Mouse (Mus musculus) myocyte (in vitro differentiated cells): ENCODE data around the gene Ncbp1. TPM values are rescaled to one million over a fixed set of nuclear protein-coding genes. Genes with fewer than 3 reads are reported as not detected.

ENCODE experiments used
- H3K27me3 ChIP-seq: one replicate; pipeline ENCODE4 v1.6.1; 2011; ENCODE audit not compliant: control insufficient read depth, insufficient read depth, insufficient read length
- H3K36me3 ChIP-seq: one replicate; pipeline ENCODE4 v1.6.1; 2011; ENCODE audit not compliant: control insufficient read depth, insufficient read depth
- H3K4me2 ChIP-seq: one replicate; pipeline ENCODE4 v1.6.1; 2011; ENCODE audit warnings: low read depth, control low read depth
- H3K4me3 ChIP-seq: one replicate; pipeline ENCODE4 v1.5.1; 2011; ENCODE audit warnings: mild to moderate bottlenecking, control low read depth, moderate library complexity
- H3K79me2 ChIP-seq: one replicate; pipeline ENCODE4 v1.6.1; 2011; ENCODE audit not compliant: control insufficient read depth, insufficient read depth
- H3ac ChIP-seq: one replicate; pipeline ENCODE4 v1.6.1; 2011; ENCODE audit not compliant: control insufficient read depth, insufficient read length
- CEBPB ChIP-seq: IDR thresholded peaks from 2 replicates; pipeline ENCODE4 v1.6.1; 2011; ENCODE audit warnings: mild to moderate bottlenecking, moderate library complexity; ENCODE audit not compliant: poor library complexity, insufficient read depth, severe bottlenecking
- E2F4 ChIP-seq: IDR thresholded peaks from one replicate; pipeline ENCODE4 v1.6.1; 2011; ENCODE audit warnings: mild to moderate bottlenecking, control low read depth, moderate library complexity; ENCODE audit not compliant: insufficient read depth
- MAX ChIP-seq: IDR thresholded peaks from one replicate; pipeline ENCODE4 v1.6.1; 2011; ENCODE audit warnings: low read depth, mild to moderate bottlenecking, control low read depth
- MYOD1 ChIP-seq, 3 experiments: IDR thresholded peaks; one replicate each; pipeline ENCODE4 v1.6.1; 2011; ENCODE audit warnings: control low read depth in 2 of 3, low read depth in 2 of 3, mild to moderate bottlenecking in 2 of 3, moderate library complexity in 1 of 3; ENCODE audit not compliant: insufficient read length in 2 of 3, control insufficient read depth in 1 of 3
- MYOG ChIP-seq, 3 experiments: IDR thresholded peaks; one replicate each; pipeline ENCODE4 v1.6.1; 2011; ENCODE audit warnings: control low read depth in 2 of 3, low read depth in 2 of 3, mild to moderate bottlenecking in 2 of 3; ENCODE audit not compliant: insufficient read length in 2 of 3, control insufficient read depth in 1 of 3, insufficient read depth in 1 of 3
- POLR2A ChIP-seq: IDR thresholded peaks from one replicate; pipeline ENCODE4 v1.6.1; 2011; ENCODE audit warnings: low read depth, mild to moderate bottlenecking, control low read depth, moderate library complexity; ENCODE audit not compliant: insufficient read length
- POLR2AphosphoS2 ChIP-seq: IDR thresholded peaks from one replicate; pipeline ENCODE4 v1.6.1; 2011; ENCODE audit warnings: low read depth, control low read depth; ENCODE audit not compliant: insufficient read length
- REST ChIP-seq: IDR thresholded peaks from one replicate; pipeline ENCODE4 v1.6.1; 2011; ENCODE audit warnings: mild to moderate bottlenecking, control low read depth, moderate library complexity; ENCODE audit not compliant: insufficient read depth, insufficient read length
- SRF ChIP-seq: IDR thresholded peaks from one replicate; pipeline ENCODE4 v1.6.1; 2011; ENCODE audit warnings: low read depth; ENCODE audit not compliant: control insufficient read depth, insufficient read length
- TCF12 ChIP-seq: IDR thresholded peaks from one replicate; pipeline ENCODE4 v1.6.1; 2011; ENCODE audit warnings: mild to moderate bottlenecking, control low read depth; ENCODE audit not compliant: poor library complexity, insufficient read depth, severe bottlenecking
- TCF3 ChIP-seq: IDR thresholded peaks from one replicate; pipeline ENCODE4 v1.6.1; 2011; ENCODE audit warnings: low read depth, control low read depth; ENCODE audit not compliant: insufficient read length
- USF1 ChIP-seq: IDR thresholded peaks from one replicate; pipeline ENCODE4 v1.6.1; 2011; ENCODE audit warnings: low read depth, mild to moderate bottlenecking, control low read depth, moderate library complexity
- polyA plus RNA-seq: library from polyadenylated mRNA; unstranded; fragments of >200 nt; fragmentation: generic; extraction: Trizol; gene quantifications from one replicate; pipeline ENCODE4 v1.2.1, GENCODE M21; 2012; ENCODE audit warnings: missing spikeins

Gene Ncbp1
- polyA plus RNA-seq, 1 experiment, result 62.0 TPM

DNA sequence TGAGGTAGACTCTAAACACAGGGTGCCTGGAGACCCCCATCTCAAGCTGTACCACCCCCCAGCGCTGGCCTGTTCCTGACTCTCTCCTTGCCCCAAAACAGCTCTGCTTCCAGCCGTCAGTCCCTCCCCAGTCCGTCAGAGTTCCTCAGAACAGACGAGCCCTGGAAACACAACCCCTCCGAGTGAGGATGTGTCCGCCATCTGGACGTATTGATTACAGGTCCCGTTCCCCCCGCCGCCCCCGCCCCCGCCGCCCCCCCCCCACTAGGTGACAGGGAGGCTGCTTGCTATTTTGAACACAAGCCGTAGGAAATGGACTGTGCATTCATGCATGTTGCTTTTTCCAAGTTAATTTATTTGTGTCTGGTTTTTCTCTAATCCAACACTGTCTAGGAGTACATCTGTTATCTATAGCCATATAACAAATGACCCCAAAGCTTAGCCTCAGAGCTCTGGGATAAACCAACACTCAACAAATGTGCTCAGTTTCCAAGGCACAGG, 37.2 kb upstream of the Ncbp1 start:
- Histone ChIP-seq H3K4me3 (no peak overlapping the region), H3K79me2 (no peaks in the 10 kb centered on the region), H3K4me2 (no peak overlapping the region)

GRCm38 (mm10) chr4:46102078-46102769, 36.2 kb upstream of the Ncbp1 start:
- TF ChIP-seq TCF12 (no peak), MYOG (IDR thresholded peaks at IDR 0.05; ENCODE audit: control insufficient read depth in 1 of 3, insufficient read depth in 1 of 3, insufficient read length in 2 of 3, low read depth in 2 of 3) (peak in 2 of 3 experiments; percentile 10 to 28)
- no peak overlapping the region for H3K4me3 ChIP-seq
- H3K79me2 ChIP-seq, result no peaks in the 10 kb centered on the region
- H3K27me3 ChIP-seq, result no peaks in the 10 kb centered on the region
- H3ac ChIP-seq, result no peak overlapping the region
- H3K4me2 ChIP-seq, result no peak overlapping the region
- peaks cover 3% of the 10 kb centered on the region for H3K36me3 ChIP-seq

More for the DNA sequence above, 37.2 kb upstream of the Ncbp1 start:
- TF ChIP-seq MYOG (IDR thresholded peaks at IDR 0.05; ENCODE audit: control insufficient read depth in 1 of 3, insufficient read depth in 1 of 3, insufficient read length in 2 of 3, low read depth in 2 of 3) (peak in 1 of 3 experiments; percentile 12), USF1 (no peak), TCF12 (peak; percentile 34)
- Histone ChIP-seq H3ac (no peak overlapping the region), H3K36me3 (peaks cover 6% of the 10 kb centered on the region), H3K27me3 (no peaks in the 10 kb centered on the region)

- Histone ChIP-seq H3K36me3 (peaks cover 14% of the 10 kb centered on the region), H3K79me2 (no peaks in the 10 kb centered on the region), H3K4me2 (no peak overlapping the region), H3K27me3 (no peaks in the 10 kb centered on the region), H3ac (no peak overlapping the region), H3K4me3 (no peak overlapping the region)
- TF ChIP-seq SRF (no peak), TCF3 (no peak), MYOD1 (IDR thresholded peaks at IDR 0.05; ENCODE audit: control insufficient read depth in 1 of 3, insufficient read length in 2 of 3, low read depth in 2 of 3) (no peak), POLR2A (no peak), REST (no peak), MAX (no peak)
Observed at GRCm38 (mm10) chr4:46110084-46110483, 28.3 kb upstream of the Ncbp1 start.

- Histone ChIP-seq H3K27me3 (no peaks in the 10 kb centered on the region), H3K4me2 (no peak overlapping the region), H3K36me3 (peaks cover 19% of the 10 kb centered on the region), H3K4me3 (no peak overlapping the region), H3ac (no peak overlapping the region), H3K79me2 (no peaks in the 10 kb centered on the region)
- TF ChIP-seq CEBPB (no peak), MYOG (IDR thresholded peaks at IDR 0.05; ENCODE audit: control insufficient read depth in 1 of 3, insufficient read depth in 1 of 3, insufficient read length in 2 of 3, low read depth in 2 of 3) (peak in 1 of 3 experiments; percentile 20), MAX (no peak)
Observed at GRCm38 (mm10) chr4:46111361-46111760, 27.1 kb upstream of the Ncbp1 start.

DNA sequence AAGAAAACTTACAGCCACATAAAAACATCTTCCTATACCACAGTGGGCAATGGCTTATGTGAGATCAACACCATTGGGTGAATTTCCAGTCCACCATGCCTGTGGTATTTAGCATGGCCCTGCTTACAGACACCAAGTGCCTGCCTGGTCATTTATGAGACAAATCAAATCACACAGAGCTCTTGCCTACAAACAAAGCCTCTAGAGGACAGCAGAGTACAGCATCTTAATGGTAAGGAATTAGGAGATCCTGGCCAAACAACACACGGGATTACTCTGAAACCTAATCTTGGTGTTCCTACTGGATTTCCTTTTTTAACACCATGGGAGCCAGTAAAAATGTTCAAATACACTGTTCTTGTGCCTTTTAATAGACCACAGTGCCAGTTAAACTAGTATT, 23.1 kb upstream of the Ncbp1 start:
- Histone ChIP-seq H3K27me3 (no peaks in the 10 kb centered on the region), H3K79me2 (no peaks in the 10 kb centered on the region), H3K4me2 (no peak overlapping the region), H3K36me3 (peaks cover 28% of the 10 kb centered on the region), H3K4me3 (no peak overlapping the region), H3ac (no peak overlapping the region)
- TF ChIP-seq POLR2AphosphoS2, result no peak
- TF ChIP-seq TCF3, result no peak
- no peak for TF ChIP-seq USF1
- TF ChIP-seq REST, result no peak

DNA sequence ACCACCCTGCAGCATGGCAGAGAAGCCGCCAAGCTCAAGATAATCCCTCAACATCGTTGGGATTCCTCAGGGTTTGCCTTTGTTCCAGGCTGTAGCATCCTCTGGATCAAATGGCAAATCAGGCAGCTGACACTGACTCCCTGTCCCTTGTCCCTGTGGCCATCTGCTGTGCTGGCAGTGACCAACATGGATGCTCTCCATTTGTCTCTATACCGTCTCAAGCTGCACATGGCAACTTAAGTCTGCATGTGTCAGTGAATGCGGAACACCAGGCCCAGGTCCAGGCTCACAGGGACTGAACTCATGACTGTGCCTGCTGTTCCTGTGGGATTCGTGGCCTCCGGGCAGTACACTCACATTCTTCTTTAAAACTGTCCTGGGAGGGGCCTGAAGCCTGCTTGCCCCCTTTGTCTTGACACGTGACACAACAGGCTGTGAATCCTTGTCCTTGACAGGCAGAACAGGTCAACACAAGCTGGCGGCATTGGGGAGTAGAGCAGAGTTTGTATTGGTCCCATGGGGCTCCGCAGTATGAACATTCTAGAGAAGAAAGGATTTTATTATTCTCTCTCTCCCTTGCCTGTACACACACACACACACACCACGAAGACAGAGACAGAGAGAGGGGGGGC, 21.8 kb upstream of the Ncbp1 start:
- TF ChIP-seq MYOD1 (IDR thresholded peaks at IDR 0.05; ENCODE audit: control insufficient read depth in 1 of 3, insufficient read length in 2 of 3, low read depth in 2 of 3) (peak; percentile 32 to 84 (median 72)), TCF3 (peak; percentile 3), POLR2A (no peak), CEBPB (no peak), USF1 (no peak), SRF (no peak), TCF12 (no peak), E2F4 (no peak), MYOG (IDR thresholded peaks at IDR 0.05; ENCODE audit: control insufficient read depth in 1 of 3, insufficient read depth in 1 of 3, insufficient read length in 2 of 3, low read depth in 2 of 3) (peak; percentile 46 to 92 (median 64)), MAX (no peak), POLR2AphosphoS2 (no peak), REST (no peak)
- Histone ChIP-seq H3K79me2 (no peaks in the 10 kb centered on the region), H3K4me3 (no peak overlapping the region), H3ac (no peak overlapping the region), H3K4me2 (no peak overlapping the region), H3K27me3 (no peaks in the 10 kb centered on the region), H3K36me3 (peaks cover 38% of the 10 kb centered on the region)
